Mouse (Mus musculus) MEL (cell line): ENCODE measurements around the gene Kalrn. TPM values are rescaled to one million over a fixed set of nuclear protein-coding genes. Genes with fewer than 3 reads are reported as not detected.

Experiments
- DNase-seq: peaks from one replicate; pipeline ENCODE4 v3.0.0; 2011; ENCODE audit warnings: low read depth, low spot score
- H3K27ac ChIP-seq: 2 replicates; pipeline ENCODE4 v1.5.1; 2012; ENCODE audit warnings: low read depth, mild to moderate bottlenecking, control low read depth, low read length, moderate library complexity; ENCODE audit not compliant: control insufficient read depth
- H3K27me3 ChIP-seq, 2 experiments: fragments of 150-350 bp in 1 of 2; sonication (generic) in 1 of 2; 2 replicates each; pipeline ENCODE4 v1.6.1; 2012; ENCODE audit warnings: low read length in 2 of 2, mild to moderate bottlenecking in 2 of 2, improper control_type of control experiment in 1 of 2, moderate library complexity in 1 of 2; ENCODE audit not compliant: insufficient read depth in 2 of 2, control insufficient read depth in 1 of 2
- H3K36me3 ChIP-seq, 2 experiments: 2 replicates each; pipeline ENCODE4 v1.6.1; 2012 to 2014; ENCODE audit warnings: low read length in 2 of 2, improper control_type of control experiment in 1 of 2, inconsistent platforms in 1 of 2, mild to moderate bottlenecking in 1 of 2; ENCODE audit not compliant: insufficient read depth in 2 of 2, control insufficient read depth in 1 of 2
- H3K4me1 ChIP-seq, 2 experiments: fragments of 150-350 bp in 1 of 2; sonication (generic) in 1 of 2; 2 replicates each; pipeline ENCODE4 v1.6.1; 2012; ENCODE audit warnings: low read length in 2 of 2, improper control_type of control experiment in 1 of 2, mild to moderate bottlenecking in 1 of 2; ENCODE audit not compliant: insufficient read depth in 2 of 2, control insufficient read depth in 1 of 2
- H3K4me3 ChIP-seq, 2 experiments: fragments of 150-350 bp in 1 of 2; sonication (generic) in 1 of 2; 2 replicates each; pipeline ENCODE4 v1.5.1; 2012; ENCODE audit warnings: low read depth in 2 of 2, low read length in 2 of 2, mild to moderate bottlenecking in 2 of 2, moderate library complexity in 2 of 2, control low read depth in 1 of 2, improper control_type of control experiment in 1 of 2; ENCODE audit not compliant: control insufficient read depth in 1 of 2, insufficient read depth in 1 of 2
- H3K79me2 ChIP-seq: 2 replicates; pipeline ENCODE4 v1.6.1; 2012; ENCODE audit warnings: mild to moderate bottlenecking, low read length, moderate library complexity; ENCODE audit not compliant: control insufficient read depth, poor library complexity, insufficient read depth
- H3K9ac ChIP-seq: 2 replicates; pipeline ENCODE4 v1.6.1; 2012; ENCODE audit warnings: low read depth, mild to moderate bottlenecking, control low read depth, low read length, moderate library complexity; ENCODE audit not compliant: control insufficient read depth, poor library complexity, severe bottlenecking
- H3K9me3 ChIP-seq: fragments of 150-350 bp; sonication (generic); replicated peaks from 2 replicates; pipeline ENCODE4 v1.6.1; 2012; ENCODE audit warnings: mild to moderate bottlenecking, low read length, improper control_type of control experiment, moderate library complexity; ENCODE audit not compliant: insufficient read depth
- BHLHE40 ChIP-seq: IDR thresholded peaks from 2 replicates; pipeline ENCODE4 v1.6.1; 2012; ENCODE audit warnings: low read depth, mild to moderate bottlenecking, inconsistent platforms, low read length, improper control_type of control experiment, borderline replicate concordance
- CHD1 ChIP-seq: IDR thresholded peaks from 2 replicates; pipeline ENCODE4 v1.6.1; 2012; ENCODE audit warnings: low read depth, mild to moderate bottlenecking, inconsistent platforms, low read length, improper control_type of control experiment
- CTCF ChIP-seq, 3 experiments: IDR thresholded peaks in 2 of 3; conservative IDR thresholded peaks in 1 of 3; 2 replicates each; pipeline ENCODE4 v1.5.1; 2011 to 2012; ENCODE audit warnings: low read length in 3 of 3, low read depth in 2 of 3, mild to moderate bottlenecking in 2 of 3, improper control_type of control experiment in 1 of 3, inconsistent platforms in 1 of 3, mixed read lengths in 1 of 3, moderate library complexity in 1 of 3; ENCODE audit not compliant: control insufficient read depth in 1 of 3, insufficient read depth in 1 of 3, poor library complexity in 1 of 3, severe bottlenecking in 1 of 3
- E2F4 ChIP-seq: IDR thresholded peaks from 2 replicates; pipeline ENCODE4 v1.6.1; 2011; ENCODE audit warnings: low read depth, low read length, improper control_type of control experiment, borderline replicate concordance
- ELF1 ChIP-seq: IDR thresholded peaks from 2 replicates; pipeline ENCODE4 v1.6.1; 2014; ENCODE audit warnings: low read depth, mild to moderate bottlenecking, inconsistent platforms, low read length, improper control_type of control experiment, moderate library complexity
- EP300 ChIP-seq, 2 experiments: IDR thresholded peaks; 2 replicates each; pipeline ENCODE4 v1.6.1; 2011; ENCODE audit warnings: improper control_type of control experiment in 2 of 2, low read length in 2 of 2, low read depth in 1 of 2, mild to moderate bottlenecking in 1 of 2
- MAX ChIP-seq: IDR thresholded peaks from 2 replicates; pipeline ENCODE4 v1.6.1; 2011; ENCODE audit warnings: low read length, improper control_type of control experiment
- MAZ ChIP-seq: IDR thresholded peaks from 2 replicates; pipeline ENCODE4 v1.6.1; 2012; ENCODE audit warnings: low read depth, mild to moderate bottlenecking, inconsistent platforms, low read length, improper control_type of control experiment
- MEF2A ChIP-seq: IDR thresholded peaks from 2 replicates; pipeline ENCODE4 v1.6.1; 2014; ENCODE audit warnings: low read depth, mild to moderate bottlenecking, inconsistent platforms, low read length, improper control_type of control experiment; ENCODE audit not compliant: poor library complexity, insufficient replicate concordance, severe bottlenecking; ENCODE audit errors: extremely low read depth
- MXI1 ChIP-seq: IDR thresholded peaks from 2 replicates; pipeline ENCODE4 v1.6.1; 2011; ENCODE audit warnings: mild to moderate bottlenecking, low read depth, low read length, improper control_type of control experiment
- MYB ChIP-seq: IDR thresholded peaks from 2 replicates; pipeline ENCODE4 v1.6.1; 2011; ENCODE audit warnings: mild to moderate bottlenecking, low read depth, low read length, improper control_type of control experiment
- NELFE ChIP-seq: IDR thresholded peaks from 2 replicates; pipeline ENCODE4 v1.6.1; 2011; ENCODE audit warnings: low read depth, low read length, improper control_type of control experiment
- POLR2AphosphoS2 ChIP-seq: IDR thresholded peaks from 2 replicates; pipeline ENCODE4 v1.6.1; 2011; ENCODE audit warnings: low read length, improper control_type of control experiment
- POLR2AphosphoS5 ChIP-seq: IDR thresholded peaks from 2 replicates; pipeline ENCODE4 v1.6.1; 2012; ENCODE audit warnings: low read depth, borderline replicate concordance, mild to moderate bottlenecking, inconsistent platforms, low read length, moderate library complexity, mixed read lengths
- SIN3A ChIP-seq: IDR thresholded peaks from 2 replicates; pipeline ENCODE4 v1.6.1; 2012; ENCODE audit warnings: low read length, improper control_type of control experiment, inconsistent platforms
- TAL1 ChIP-seq: IDR thresholded peaks from 2 replicates; pipeline ENCODE4 v1.6.1; 2012; ENCODE audit warnings: mild to moderate bottlenecking, inconsistent platforms, low read length, moderate library complexity, mixed read lengths
- TCF12 ChIP-seq: IDR thresholded peaks from 2 replicates; pipeline ENCODE4 v1.6.1; 2014; ENCODE audit warnings: low read depth, mild to moderate bottlenecking, inconsistent platforms, low read length, improper control_type of control experiment, moderate library complexity
- USF1 ChIP-seq: IDR thresholded peaks from 2 replicates; pipeline ENCODE4 v1.6.1; 2014; ENCODE audit warnings: low read depth, mild to moderate bottlenecking, inconsistent platforms, low read length, improper control_type of control experiment, moderate library complexity
- USF2 ChIP-seq, 2 experiments: IDR thresholded peaks; 2 replicates each; pipeline ENCODE4 v1.6.1; 2011 to 2012; ENCODE audit warnings: improper control_type of control experiment in 2 of 2, low read length in 2 of 2, borderline replicate concordance in 1 of 2, inconsistent platforms in 1 of 2, low read depth in 1 of 2, mild to moderate bottlenecking in 1 of 2; ENCODE audit not compliant: insufficient read depth in 1 of 2
- ZC3H11A ChIP-seq: IDR thresholded peaks from 2 replicates; pipeline ENCODE4 v1.6.1; 2012; ENCODE audit warnings: low read depth, mild to moderate bottlenecking, inconsistent platforms, low read length, improper control_type of control experiment
- ZKSCAN1 ChIP-seq: IDR thresholded peaks from 2 replicates; pipeline ENCODE4 v1.6.1; 2012; ENCODE audit warnings: low read depth, mild to moderate bottlenecking, inconsistent platforms, low read length, improper control_type of control experiment, moderate library complexity
- polyA plus RNA-seq, 2 experiments: library from polyadenylated mRNA; stranded (reverse) in 1 of 2; unstranded in 1 of 2; fragments of >175 nt in 1 of 2; fragments of >200 nt in 1 of 2; gene quantifications; 2 replicates each; pipeline versions ENCODE4 v1.2.1 to v1.2.4; 2012; ENCODE audit warnings: low replicate concordance in 2 of 2, low read depth in 1 of 2; ENCODE audit not compliant: insufficient read length in 2 of 2, insufficient read depth in 1 of 2, missing spikeins in 1 of 2
- total RNA-seq: library from RNA; depleted of rRNA; stranded (reverse); fragments of 300-350 nt; gene quantifications from 2 replicates; pipeline ENCODE4 v1.2.3, GENCODE M21; 2012

Gene Kalrn
- total and polyA plus RNA-seq, 3 experiments: 10.4 to 11.8 TPM; not detected in 1

DNA sequence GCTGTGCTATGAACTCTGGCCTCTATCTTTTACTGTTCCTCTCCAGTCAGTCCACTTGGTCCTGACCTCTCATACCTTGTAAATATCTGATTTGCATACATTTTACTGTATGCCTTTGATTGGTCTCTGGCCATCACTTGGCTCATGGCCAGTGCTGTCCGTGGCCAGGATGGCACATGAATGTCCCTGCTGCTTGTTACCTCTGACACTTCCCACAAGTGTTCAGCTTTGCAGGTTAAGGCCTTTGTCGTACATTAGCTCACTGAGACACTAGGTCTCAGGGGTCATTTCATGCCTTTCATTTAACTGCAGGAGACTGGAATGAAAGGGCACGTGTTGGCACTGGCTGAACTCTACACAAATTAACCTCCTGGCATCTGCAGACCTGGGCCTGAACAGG lies 248.6 kb downstream of the Kalrn start:
- 0 out of 4 replicates have a peak, but pooled peaks cover 0 to 2% of the 10 kb centered on the region in 2 experiments for H3K27me3 ChIP-seq
- no peaks in the 10 kb centered on the region for H3K36me3 ChIP-seq
- DNase-seq: no peak
- no peak overlapping the region for H3K27ac ChIP-seq
- no peaks in the 10 kb centered on the region for H3K4me1 ChIP-seq
- no peaks in the 10 kb centered on the region for H3K79me2 ChIP-seq
- H3K9ac ChIP-seq: no peak overlapping the region
- no peaks in the 10 kb centered on the region for H3K9me3 ChIP-seq
- H3K4me3 ChIP-seq: no peak overlapping the region
- TF ChIP-seq CTCF (IDR thresholded peaks at IDR 0.05 in 2 of 3, conservative IDR thresholded peaks at IDR 0.05 in 1 of 3; ENCODE audit: control insufficient read depth in 1 of 3, insufficient read depth in 1 of 3, low read depth in 2 of 3, low read length in 3 of 3, poor library complexity in 1 of 3, severe bottlenecking in 1 of 3) (no peak), USF1 (no peak), MEF2A (no peak), BHLHE40 (no peak), NELFE (no peak), MAX (no peak), MYB (no peak)
- TF ChIP-seq, all 39 proteins: peak for 0

- Histone ChIP-seq H3K9ac (no peak overlapping the region), H3K9me3 (no peaks in the 10 kb centered on the region), H3K27me3 (peaks cover 0 to 4% of the 10 kb centered on the region in 2 experiments; a peak in 1 of 4 replicates), H3K4me3 (no peak overlapping the region), H3K36me3 (no peaks in the 10 kb centered on the region), H3K27ac (no peak overlapping the region), H3K79me2 (no peaks in the 10 kb centered on the region), H3K4me1 (no peaks in the 10 kb centered on the region)
- DNase-seq: no peak
- no peak for TF ChIP-seq TAL1
- no peak for TF ChIP-seq E2F4
- no peak for TF ChIP-seq MXI1
- TF ChIP-seq EP300 (IDR thresholded peaks at IDR 0.05; ENCODE audit: low read depth in 1 of 2, low read length in 2 of 2): no peak
- TF ChIP-seq POLR2AphosphoS2: no peak
- TF ChIP-seq SIN3A: no peak
- no peak for TF ChIP-seq NELFE
- no peak for TF ChIP-seq ZC3H11A
- TF ChIP-seq USF2 (IDR thresholded peaks at IDR 0.05; ENCODE audit: borderline replicate concordance in 1 of 2, insufficient read depth in 1 of 2, low read depth in 1 of 2, low read length in 2 of 2): no peak
- no peak for TF ChIP-seq ELF1
- TF ChIP-seq TCF12: no peak
- no peak for TF ChIP-seq MAZ
- no peak for TF ChIP-seq CHD1
- no peak for TF ChIP-seq POLR2AphosphoS5
- no peak for TF ChIP-seq MAX
- no peak for TF ChIP-seq ZKSCAN1
These were observed 249.8 kb downstream of the Kalrn start for GRCm38 (mm10) chr16:34323496-34323895.
